Mouse (Mus musculus): Measurements from ENCODE around the gene Ppcdc. TPM values are rescaled to one million over a fixed set of nuclear protein-coding genes. Genes with fewer than 3 reads are reported as not detected.

Gene Ppcdc
- total RNA-seq, 2 experiments from 2014 or later: 7.1 to 7.7 TPM

DNA sequence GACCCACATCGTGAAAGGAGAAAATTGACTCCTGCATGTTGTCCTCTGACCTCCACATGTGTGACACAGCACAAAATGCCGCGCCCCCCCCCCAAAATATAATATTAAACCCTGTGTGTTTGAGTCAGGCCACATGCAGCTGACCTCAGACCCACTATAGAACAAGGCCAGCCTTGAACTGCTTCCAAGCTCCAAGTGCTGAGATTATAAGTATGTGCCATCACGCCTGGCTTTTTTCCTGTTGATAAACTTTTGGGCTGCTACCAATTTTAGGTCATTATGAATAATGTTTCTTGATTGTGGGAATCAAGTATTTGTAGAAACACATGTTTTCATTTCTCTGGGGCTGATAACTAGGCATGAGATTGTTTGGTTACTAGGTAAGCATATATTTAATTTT is 53.0 kb downstream of the Ppcdc start:
- no peak for DNase-seq
- intact Hi-C loops (cut with DNase I): no loop called here

DNA sequence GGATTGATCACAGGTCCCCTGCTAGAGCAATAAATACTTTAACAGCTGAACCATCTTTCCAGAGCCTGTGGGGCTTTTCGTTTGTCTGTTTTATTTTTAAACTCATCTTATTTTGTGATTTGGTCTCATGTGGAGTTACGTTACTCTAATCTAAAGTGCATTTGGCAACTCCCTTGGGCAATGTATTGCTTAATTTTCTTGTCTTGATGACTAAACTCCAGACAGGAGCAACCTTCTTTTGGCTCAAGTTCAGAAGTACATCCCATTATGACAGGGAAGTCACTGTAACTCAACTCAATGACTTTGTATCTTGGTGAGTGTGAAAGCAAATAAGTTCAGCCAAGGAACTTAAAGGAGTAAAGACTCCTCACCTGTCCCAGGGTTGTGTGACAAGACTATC is 55.3 kb downstream of the Ppcdc start:
- no peak for DNase-seq
- intact Hi-C loops (cut with DNase I): no loop called here

DNA sequence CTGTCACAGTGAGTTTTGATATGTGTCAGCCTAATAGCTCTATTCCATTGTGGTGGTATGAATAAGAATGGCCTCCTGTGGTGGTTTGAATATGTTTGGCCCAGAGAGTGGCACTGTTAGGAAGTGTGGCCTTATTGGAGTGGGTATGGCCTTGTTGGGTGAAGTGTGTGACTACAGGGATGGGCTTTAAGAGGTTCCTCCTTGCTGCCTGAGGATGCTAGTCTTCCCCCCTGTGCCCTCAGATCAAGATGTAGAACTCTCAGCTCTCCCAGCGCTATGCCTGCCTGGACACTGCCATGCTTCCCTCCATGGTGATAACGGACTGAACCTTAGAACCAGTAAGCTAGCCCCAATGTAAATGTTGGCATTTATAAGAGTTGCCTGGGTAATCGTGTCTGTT is 78.9 kb downstream of the Ppcdc start:
- no peak for DNase-seq

DNA sequence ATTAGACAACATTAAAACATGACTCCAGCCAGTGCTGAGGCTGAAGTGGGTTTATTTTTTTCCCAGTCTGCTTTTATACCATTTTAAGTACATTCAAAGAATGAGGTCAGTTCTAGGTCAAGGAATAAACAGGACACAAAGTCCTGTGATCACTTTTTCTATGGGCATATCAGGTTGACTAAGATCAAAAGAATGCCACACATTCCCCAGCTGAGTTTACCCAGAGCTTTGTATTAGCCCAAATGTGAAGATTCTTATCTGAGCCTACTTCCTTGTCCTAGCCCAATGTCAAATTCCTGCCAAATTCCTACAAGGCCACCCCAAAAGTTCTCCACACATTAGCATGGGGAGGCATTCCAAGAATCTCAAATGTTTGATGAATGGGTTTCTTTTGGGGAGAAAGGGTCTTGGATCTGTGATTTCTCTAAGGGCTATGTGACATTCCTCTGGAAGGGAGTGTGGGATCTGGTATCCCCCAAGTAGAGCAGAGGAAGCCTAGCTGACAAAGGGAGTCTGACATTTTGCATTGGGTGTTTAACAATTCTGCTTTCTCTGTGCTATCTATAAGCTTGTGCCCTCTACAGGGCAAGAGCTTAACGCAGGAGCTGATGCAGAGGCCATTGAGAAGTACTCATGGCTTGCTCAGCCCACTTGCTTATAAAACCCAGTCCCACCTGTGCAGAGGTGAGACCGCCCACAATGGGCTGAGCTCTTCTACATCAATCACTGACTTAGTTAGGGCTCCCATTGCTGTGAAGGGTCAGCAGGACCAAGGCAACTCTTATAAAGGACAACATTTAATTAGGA is 85.3 kb downstream of the Ppcdc start:
- intact Hi-C loops (cut with DNase I): loop anchor here (2.0 kb wide), 1 partner anchor 96 kb away; no protein-coding TSS in a partner anchor
- DNase-seq: no peak

More for the DNA sequence above, 78.9 kb downstream of the Ppcdc start:
- intact Hi-C loops (cut with DNase I): no loop called here

- DNase-seq: no peak
- intact Hi-C loops (cut with DNase I): no loop called here
These were observed 88.6 kb downstream of the Ppcdc start for GRCm38 (mm10) chr9:57351277-57351676.

- no peak for DNase-seq
- intact Hi-C loops (cut with DNase I): no loop called here
These were observed 94.0 kb downstream of the Ppcdc start for GRCm38 (mm10) chr9:57345902-57346301.

DNA sequence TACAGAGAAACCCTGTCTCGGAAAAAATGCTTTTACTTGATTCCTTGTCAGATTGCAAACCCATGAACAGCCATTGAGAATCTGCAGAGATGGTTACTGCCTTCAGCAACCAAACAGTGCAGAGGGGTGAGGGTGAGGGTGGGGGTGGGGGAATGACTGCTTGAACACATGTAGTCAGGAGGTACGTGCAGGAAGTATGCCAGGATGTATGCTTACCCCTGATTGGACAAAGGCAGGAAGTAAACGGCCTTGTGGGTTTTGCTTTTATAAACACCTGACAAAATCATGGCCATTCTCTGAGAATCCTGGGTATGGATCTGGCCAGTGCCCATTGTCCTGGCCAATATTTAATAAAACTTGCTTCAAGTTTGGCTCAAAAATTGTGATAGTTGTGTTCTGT is 96.2 kb downstream of the Ppcdc start:
- intact Hi-C loops (cut with DNase I): no loop called here

DNA sequence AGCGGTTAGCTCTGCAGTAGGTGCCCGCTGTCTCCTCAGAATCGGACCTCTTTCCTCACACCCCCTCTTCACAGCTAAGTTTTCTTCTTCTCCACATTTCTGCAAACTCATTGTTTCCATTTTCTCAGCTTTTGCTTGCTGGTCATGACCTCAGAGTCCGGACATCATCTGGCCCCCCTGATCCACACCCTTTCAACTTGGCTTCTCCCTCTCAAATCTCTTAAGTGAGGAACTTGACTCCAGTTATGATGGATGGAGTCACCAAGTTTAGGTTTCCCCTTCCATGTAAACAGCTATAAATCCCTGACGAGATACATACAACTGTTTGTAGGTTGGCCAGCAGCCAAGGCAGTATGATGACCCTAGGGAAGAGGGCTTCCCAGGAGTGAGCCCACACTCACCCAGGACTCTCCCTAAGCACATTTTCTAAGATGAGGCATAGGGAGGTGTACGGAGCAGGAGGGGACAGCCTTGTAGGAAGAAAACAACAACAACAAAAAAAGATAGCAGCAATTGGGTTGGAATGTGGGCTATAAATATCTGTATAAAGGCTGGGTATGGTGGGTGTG is 96.9 kb downstream of the Ppcdc start:
- DNase-seq: no peak
- intact Hi-C loops (cut with DNase I): no loop called here

More for the DNA sequence above, 96.2 kb downstream of the Ppcdc start:
- DNase-seq: no peak

- intact Hi-C loops (cut with DNase I): no loop called here
- no peak for DNase-seq
These were observed 97.7 kb downstream of the Ppcdc start for GRCm38 (mm10) chr9:57342186-57342585.

GRCm38 (mm10) chr9:57340361-57340760 is 99.6 kb downstream of the Ppcdc start:
- no peak for DNase-seq
- intact Hi-C loops (cut with DNase I): no loop called here

DNA sequence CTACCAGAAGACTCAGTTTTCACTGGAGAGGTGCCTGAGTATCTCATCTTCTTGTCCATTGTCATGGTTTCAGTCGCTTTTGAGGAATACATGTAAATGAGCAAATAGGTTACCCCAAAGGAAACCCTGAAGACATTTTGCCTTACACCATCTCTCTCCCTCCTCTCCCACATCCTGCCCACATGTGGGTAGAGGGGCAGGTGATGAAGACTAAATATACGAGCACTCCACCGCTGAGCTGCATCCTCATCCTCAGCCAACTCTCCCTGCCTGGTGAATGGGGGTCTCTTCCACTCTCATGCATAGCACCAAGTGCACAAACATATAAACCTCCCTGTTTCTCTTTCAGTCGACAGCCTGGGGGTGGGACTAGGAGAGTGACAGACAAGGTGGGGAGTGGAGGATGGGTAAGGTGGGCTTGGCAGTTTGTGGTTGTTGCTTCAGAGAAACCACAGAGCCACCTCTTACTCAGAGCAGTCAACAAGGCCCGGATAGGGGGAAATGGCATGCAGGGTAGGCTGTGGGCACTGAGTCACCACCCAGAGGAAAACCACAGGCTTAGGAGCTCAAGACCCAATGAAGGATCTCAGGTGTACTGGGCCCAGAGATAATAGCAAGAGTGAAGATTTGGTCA is 100.2 kb downstream of the Ppcdc start:
- no peak for DNase-seq
- intact Hi-C loops (cut with DNase I): no loop called here

- intact Hi-C loops (cut with DNase I): no loop called here
- no peak for DNase-seq
These were observed 101.2 kb downstream of the Ppcdc start for GRCm38 (mm10) chr9:57338706-57339105.

Other genes starting within 250 kb of the Ppcdc start
- not detected for gene Trcg1, start 203.6 kb downstream of the Ppcdc start, total RNA-seq (2021)
- 1 to 10 TPM; 3.8 to 4.2 TPM for gene 1700017B05Rik, start 177.5 kb downstream of the Ppcdc start, total RNA-seq (2021)
- gene Scamp5, start 27.9 kb upstream of the Ppcdc start, total RNA-seq (2021): under 1 TPM; 0.66 to 0.74 TPM
- not detected for gene Rpp25, start 63.9 kb upstream of the Ppcdc start, total RNA-seq (2021)
- gene Cox5a, start 81.2 kb upstream of the Ppcdc start, total RNA-seq (2021): 1,000 to 10,000 TPM; 1,357 to 1,404 TPM
- 1 to 10 TPM; 4.0 to 5.5 TPM for gene Fam219b, start 97.4 kb upstream of the Ppcdc start, total RNA-seq (2021)
- 10 to 100 TPM; 80.9 to 83.7 TPM for gene Mpi, start 112.6 kb upstream of the Ppcdc start, total RNA-seq (2021)
- 10 to 100 TPM; 33.8 to 37.3 TPM for gene Scamp2, start 120.8 kb upstream of the Ppcdc start, total RNA-seq (2021)
- gene Ulk3, start 149.3 kb upstream of the Ppcdc start, total RNA-seq (2021): 1 to 10 TPM; 4.3 to 6.0 TPM
- not detected for gene Cplx3, start 166.2 kb upstream of the Ppcdc start, total RNA-seq (2021)
- gene Lman1l, start 180.7 kb upstream of the Ppcdc start, total RNA-seq (2021): not detected
- 1 to 10 TPM; 8.5 to 9.5 TPM for gene Csk, start 213.5 kb upstream of the Ppcdc start, total RNA-seq (2021)
- gene Cyp1a2, start 243.6 kb upstream of the Ppcdc start, total RNA-seq (2021): not detected
- gene Cyp1a1, start 247.8 kb upstream of the Ppcdc start, total RNA-seq (2021): under 1 TPM; 0.26 to 0.57 TPM

Data from gastrocnemius, postnatal 36 days (tissue).